Mouse (Mus musculus): ENCODE measurements around the gene Tbx1.

DNA sequence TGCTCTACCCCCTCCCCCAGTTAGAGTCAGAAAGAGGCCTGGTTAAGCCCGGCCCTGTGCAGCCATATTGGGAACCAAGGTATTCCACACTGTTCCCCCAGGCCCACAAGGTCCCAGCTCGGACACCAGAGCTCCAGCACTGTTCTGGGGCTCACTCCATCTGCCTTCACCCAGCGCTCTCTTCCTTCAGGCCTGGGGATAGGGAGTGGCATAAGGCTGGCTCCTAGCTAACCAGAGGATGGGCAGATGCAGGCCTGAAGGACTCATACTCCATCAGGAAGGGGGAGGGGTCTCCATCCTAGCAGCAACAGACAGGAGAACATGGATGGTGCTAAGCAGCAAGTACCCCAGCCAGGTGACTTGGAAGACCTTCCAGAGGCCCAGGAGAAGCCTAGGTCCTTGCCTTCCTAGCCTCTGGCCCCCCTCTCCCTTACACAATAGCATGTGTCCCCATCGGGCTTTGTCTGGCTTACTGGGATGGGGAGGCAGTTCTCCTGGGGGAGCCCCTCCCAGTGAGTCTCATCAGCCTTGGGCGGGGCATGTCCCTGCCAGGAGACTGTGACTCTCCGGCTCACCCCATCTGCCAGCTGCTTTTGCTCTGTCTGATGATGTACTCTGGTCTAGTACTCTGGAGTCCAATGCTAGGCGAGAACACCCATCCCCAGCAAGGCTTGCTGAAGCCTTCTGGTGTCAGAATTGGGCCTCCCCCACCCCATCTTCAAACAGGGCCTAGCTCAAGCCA, 37.9 kb upstream of the Tbx1 start:
- no peak for TF ChIP-seq POLR2A (IDR thresholded peaks at IDR 0.05; ENCODE audit: control insufficient read depth, extremely low read depth, insufficient read depth, low read length, poor library complexity)
- no peak for TF ChIP-seq CTCF (IDR thresholded peaks at IDR 0.05; ENCODE audit: borderline replicate concordance, control insufficient read depth, extremely low read depth, insufficient read depth, low read length, poor library complexity)
